Mouse (Mus musculus) hindbrain, embryonic 16.5 days (tissue): Measurements from ENCODE around the gene Egfr. TPM values are rescaled to one million over a fixed set of nuclear protein-coding genes. Genes with fewer than 3 reads are reported as not detected.

Source experiments
- ATAC-seq: fragments of 200-750 bp; cut with Nextera tagmentation; 2 replicates; pipeline ENCODE4 v1.8.0; 2017; ENCODE audit warnings: moderate TSS enrichment, moderate library complexity
- H3K27ac ChIP-seq: fragments of 300-500 bp; sonication (generic); 2 replicates; pipeline ENCODE4 v1.5.1; 2014; ENCODE audit warnings: low read depth, mild to moderate bottlenecking, control low read depth, low read length, moderate library complexity
- H3K27me3 ChIP-seq: fragments of 300-500 bp; sonication (generic); replicated peaks from 2 replicates; pipeline ENCODE4 v1.6.1; 2014; ENCODE audit warnings: low read length; ENCODE audit not compliant: control insufficient read depth, insufficient read depth
- H3K36me3 ChIP-seq: fragments of 300-500 bp; sonication (generic); 2 replicates; pipeline ENCODE4 v1.6.1; 2014; ENCODE audit warnings: mild to moderate bottlenecking, low read length, moderate library complexity, mixed read lengths; ENCODE audit not compliant: control insufficient read depth, insufficient read depth
- H3K4me1 ChIP-seq: fragments of 300-500 bp; sonication (generic); 2 replicates; pipeline ENCODE4 v1.6.1; 2014; ENCODE audit warnings: low read depth, low read length; ENCODE audit not compliant: control insufficient read depth, insufficient read depth
- H3K4me2 ChIP-seq: fragments of 300-500 bp; sonication (generic); 2 replicates; pipeline ENCODE4 v1.6.1; 2014; ENCODE audit warnings: mild to moderate bottlenecking, low read length, control low read depth, moderate library complexity
- H3K4me3 ChIP-seq: fragments of 300-500 bp; sonication (generic); 2 replicates; pipeline ENCODE4 v1.5.1; 2014; ENCODE audit warnings: mild to moderate bottlenecking, low read length, control low read depth, moderate library complexity
- H3K9ac ChIP-seq: fragments of 300-500 bp; sonication (generic); 2 replicates; pipeline ENCODE4 v1.6.1; 2014; ENCODE audit warnings: low read depth, mild to moderate bottlenecking, control low read depth, low read length, moderate library complexity
- H3K9me3 ChIP-seq: fragments of 300-500 bp; sonication (generic); 2 replicates; pipeline ENCODE4 v1.6.1; 2014; ENCODE audit warnings: mild to moderate bottlenecking, low read length, moderate library complexity; ENCODE audit not compliant: control insufficient read depth
- WGBS: fragments of 180-500 bp; shearing (Covaris S2); extraction: QIAGEN DNeasy Blood & Tissue Kit; methylation state at CpG from one replicate; pipeline ENCODE4 v1.1.7; 2014; 5-methylcytosine and 5-hydroxymethylcytosine counted together
- polyA plus RNA-seq: library from polyadenylated mRNA; unstranded; fragments of >200 nt; fragmentation: Nextera tagmentation; extraction: Ambion mirVana; gene quantifications from 2 replicates; pipeline ENCODE4 v1.2.1, GENCODE M21; 2015

Gene Egfr
- polyA plus RNA-seq, 1 experiment from 2014 or later, result 8.4 TPM

GRCm38 (mm10) chr11:16917512-16917911 lies 165.5 kb downstream of the Egfr start:
- Histone ChIP-seq H3K4me3 (no peak overlapping the region), H3K9ac (no peak overlapping the region), H3K4me2 (no peak overlapping the region), H3K9me3 (no peaks in the 10 kb centered on the region), H3K27me3 (no peaks in the 10 kb centered on the region), H3K4me1 (no peaks in the 10 kb centered on the region), H3K27ac (no peak overlapping the region), H3K36me3 (no peaks in the 10 kb centered on the region)
- no peak for ATAC-seq
- WGBS, result 100% methylated on average over 2 of the region's 2 CpGs

- Histone ChIP-seq H3K27ac (no peak overlapping the region), H3K4me3 (no peak overlapping the region), H3K9ac (no peak overlapping the region), H3K9me3 (peaks cover 2% of the 10 kb centered on the region; the same call in 1 of the 2 replicates), H3K36me3 (no peaks in the 10 kb centered on the region), H3K4me1 (no peaks in the 10 kb centered on the region), H3K27me3 (no peaks in the 10 kb centered on the region), H3K4me2 (no peak overlapping the region)
- 97% methylated on average over 3 of the region's 3 CpGs for WGBS
- ATAC-seq, result no peak
These were observed 180.2 kb downstream of the Egfr start for GRCm38 (mm10) chr11:16932159-16932558.

GRCm38 (mm10) chr11:16935577-16936236 lies 183.7 kb downstream of the Egfr start:
- no peak overlapping the region for H3K4me2 ChIP-seq
- H3K4me3 ChIP-seq, result no peak overlapping the region
- H3K27me3 ChIP-seq, result no peaks in the 10 kb centered on the region
- no peak overlapping the region for H3K9ac ChIP-seq
- H3K27ac ChIP-seq, result no peak overlapping the region
- H3K4me1 ChIP-seq, result no peaks in the 10 kb centered on the region
- H3K9me3 ChIP-seq, result peaks cover 2% of the 10 kb centered on the region; the same call in 1 of the 2 replicates
- 64% methylated on average over 6 of the region's 6 CpGs for WGBS
- no peaks in the 10 kb centered on the region for H3K36me3 ChIP-seq
- peak; percentile 73 for ATAC-seq

GRCm38 (mm10) chr11:16941103-16941793 lies 189.2 kb downstream of the Egfr start:
- no peaks in the 10 kb centered on the region for H3K27me3 ChIP-seq
- H3K27ac ChIP-seq, result peak overlapping the region; percentile 70
- H3K4me1 ChIP-seq, result peaks cover 12% of the 10 kb centered on the region
- peaks cover 2% of the 10 kb centered on the region; the same call in 1 of the 2 replicates for H3K9me3 ChIP-seq
- no peaks in the 10 kb centered on the region for H3K36me3 ChIP-seq
- no peak overlapping the region for H3K4me3 ChIP-seq
- no peak overlapping the region for H3K9ac ChIP-seq
- ATAC-seq, result peak; percentile 94
- H3K4me2 ChIP-seq, result no peak overlapping the region
- WGBS, result 21% methylated on average over 4 of the region's 4 CpGs

- H3K27ac ChIP-seq, result peak overlapping the region; percentile 70; the same call in 1 of the 2 replicates
- H3K27me3 ChIP-seq, result no peaks in the 10 kb centered on the region
- H3K9ac ChIP-seq, result no peak overlapping the region
- H3K4me2 ChIP-seq, result no peak overlapping the region
- peaks cover 12% of the 10 kb centered on the region for H3K4me1 ChIP-seq
- peak; percentile 70 for ATAC-seq
- H3K9me3 ChIP-seq, result no peaks in the 10 kb centered on the region
- H3K36me3 ChIP-seq, result no peaks in the 10 kb centered on the region
- no peak overlapping the region for H3K4me3 ChIP-seq
- WGBS, result 35% methylated on average over 4 of the region's 4 CpGs
These were observed 190.0 kb downstream of the Egfr start for GRCm38 (mm10) chr11:16941973-16942452.

- Histone ChIP-seq H3K27ac (no peak overlapping the region), H3K4me3 (no peak overlapping the region), H3K9me3 (no peaks in the 10 kb centered on the region), H3K27me3 (no peaks in the 10 kb centered on the region), H3K9ac (no peak overlapping the region), H3K4me2 (no peak overlapping the region), H3K36me3 (no peaks in the 10 kb centered on the region), H3K4me1 (peaks cover 12% of the 10 kb centered on the region)
- 85% methylated on average over 4 of the region's 4 CpGs for WGBS
- no peak for ATAC-seq
These were observed 191.0 kb downstream of the Egfr start for GRCm38 (mm10) chr11:16943016-16943415.

GRCm38 (mm10) chr11:16948756-16949155 lies 196.8 kb downstream of the Egfr start:
- no peak overlapping the region for H3K4me2 ChIP-seq
- ATAC-seq, result no peak
- 28% methylated on average over 1 of the region's 1 CpGs for WGBS
- no peaks in the 10 kb centered on the region for H3K9me3 ChIP-seq
- no peak overlapping the region for H3K27ac ChIP-seq
- no peaks in the 10 kb centered on the region for H3K36me3 ChIP-seq
- H3K4me3 ChIP-seq, result no peak overlapping the region
- no peaks in the 10 kb centered on the region for H3K27me3 ChIP-seq
- H3K9ac ChIP-seq, result no peak overlapping the region
- peaks cover 5% of the 10 kb centered on the region for H3K4me1 ChIP-seq

- Histone ChIP-seq H3K27me3 (no peaks in the 10 kb centered on the region), H3K4me3 (peak overlapping the region; percentile 79), H3K36me3 (no peaks in the 10 kb centered on the region), H3K4me1 (peaks cover 5% of the 10 kb centered on the region), H3K9ac (peak overlapping the region; percentile 49; the same call in 1 of the 2 replicates), H3K4me2 (peak overlapping the region; percentile 97), H3K27ac (no peak overlapping the region), H3K9me3 (no peaks in the 10 kb centered on the region)
- ATAC-seq, result no peak
- WGBS, result 51% methylated on average over 13 of the region's 13 CpGs
These were observed 198.4 kb downstream of the Egfr start for GRCm38 (mm10) chr11:16950226-16950975.
